Mouse (Mus musculus): ENCODE data around the gene Tbx10. TPM values are rescaled to one million over a fixed set of nuclear protein-coding genes. Genes with fewer than 3 reads are reported as not detected.

Tbx10 gene
- polyA plus RNA-seq, 1 experiment from 2014 or later = not detected

GRCm38 (mm10) chr19:4017921-4018587 is 25.5 kb downstream of the Tbx10 start:
- peak overlapping the region; percentile 53 for H3K27ac ChIP-seq (replicated peaks)
- 42% methylated on average over 10 of the region's 10 CpGs for WGBS
- TF ChIP-seq EP300 (optimal IDR thresholded peaks at IDR 0.05) (no peak), CTCF (IDR thresholded peaks at IDR 0.05; ENCODE audit: low read depth) (no peak)
- H3K36me3 ChIP-seq (ENCODE audit: control insufficient read depth, insufficient read depth, low read length) = no peaks in the 10 kb centered on the region
- no peaks in the 10 kb centered on the region for H3K9me3 ChIP-seq (ENCODE audit: control insufficient read depth, low read length)
- DNase-seq (ENCODE audit: low spot score) = no peak
- no peaks in the 10 kb centered on the region for H3K27me3 ChIP-seq (ENCODE audit: control insufficient read depth, insufficient read depth, low read length)
- H3K4me1 ChIP-seq (replicated peaks; ENCODE audit: control insufficient read depth, insufficient read depth) = no peaks in the 10 kb centered on the region
- H3K4me2 ChIP-seq (replicated peaks; ENCODE audit: low read depth) = no peak overlapping the region
- H3K4me3 ChIP-seq (ENCODE audit: low read depth, low read length) = no peak overlapping the region
- no peak overlapping the region for H3K9ac ChIP-seq (ENCODE audit: low read length)
- no peak for ATAC-seq (ENCODE audit: low FRiP score, low TSS enrichment)

GRCm38 (mm10) chr19:4018743-4019583 is 26.4 kb downstream of the Tbx10 start:
- TF ChIP-seq CTCF (IDR thresholded peaks at IDR 0.05; ENCODE audit: low read depth) = peak; percentile 91
- no peak for TF ChIP-seq EP300 (optimal IDR thresholded peaks at IDR 0.05)
- DNase-seq (ENCODE audit: low spot score) (peak; percentile 87), ATAC-seq (ENCODE audit: low FRiP score, low TSS enrichment) (peak; percentile 84)
- 20% methylated on average over 18 of the region's 18 CpGs for WGBS
- H3K36me3 ChIP-seq (ENCODE audit: control insufficient read depth, insufficient read depth, low read length) = no peaks in the 10 kb centered on the region
- H3K9me3 ChIP-seq (ENCODE audit: control insufficient read depth, low read length) = no peaks in the 10 kb centered on the region
- no peaks in the 10 kb centered on the region for H3K27me3 ChIP-seq (ENCODE audit: control insufficient read depth, insufficient read depth, low read length)
- H3K4me3 ChIP-seq (ENCODE audit: low read depth, low read length) = no peak overlapping the region
- H3K4me1 ChIP-seq (replicated peaks; ENCODE audit: control insufficient read depth, insufficient read depth) = no peaks in the 10 kb centered on the region
- H3K27ac ChIP-seq (replicated peaks) = peak overlapping the region; percentile 53
- H3K9ac ChIP-seq (ENCODE audit: low read length) = no peak overlapping the region
- no peak overlapping the region for H3K4me2 ChIP-seq (replicated peaks; ENCODE audit: low read depth)

DNA sequence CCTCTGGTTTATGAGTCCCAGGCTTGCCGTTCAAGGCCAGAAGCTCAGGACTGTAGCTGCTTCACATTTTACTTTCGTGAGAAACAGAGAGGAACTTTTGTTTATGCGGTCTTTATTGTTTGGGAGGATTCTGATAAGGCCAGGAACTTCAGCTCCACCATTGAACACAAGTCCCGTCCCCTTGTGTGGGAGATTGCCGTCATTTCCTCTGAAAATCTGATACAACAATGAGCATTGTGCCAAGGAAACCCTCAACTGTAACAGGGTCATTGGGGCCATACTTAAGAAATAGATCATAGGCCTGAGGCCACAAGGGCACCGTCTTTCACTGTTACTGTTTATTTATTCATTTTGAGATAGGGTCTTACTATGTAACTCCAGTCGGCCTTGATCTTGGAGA is 30.6 kb downstream of the Tbx10 start:
- ATAC-seq (ENCODE audit: low FRiP score, low TSS enrichment) = no peak
- Histone ChIP-seq H3K27ac (replicated peaks) (no peak overlapping the region), H3K4me3 (ENCODE audit: low read depth, low read length) (no peak overlapping the region), H3K27me3 (ENCODE audit: control insufficient read depth, insufficient read depth, low read length) (no peaks in the 10 kb centered on the region), H3K9me3 (ENCODE audit: control insufficient read depth, low read length) (no peaks in the 10 kb centered on the region), H3K4me2 (replicated peaks; ENCODE audit: low read depth) (no peak overlapping the region), H3K9ac (ENCODE audit: low read length) (no peak overlapping the region), H3K36me3 (ENCODE audit: control insufficient read depth, insufficient read depth, low read length) (no peaks in the 10 kb centered on the region), H3K4me1 (replicated peaks; ENCODE audit: control insufficient read depth, insufficient read depth) (no peaks in the 10 kb centered on the region)
- no peak for TF ChIP-seq CTCF (IDR thresholded peaks at IDR 0.05; ENCODE audit: low read depth)
- TF ChIP-seq EP300 (optimal IDR thresholded peaks at IDR 0.05) = no peak
- WGBS = 61% methylated on average over 7 of the region's 7 CpGs
- no peak for DNase-seq (ENCODE audit: low spot score)

DNA sequence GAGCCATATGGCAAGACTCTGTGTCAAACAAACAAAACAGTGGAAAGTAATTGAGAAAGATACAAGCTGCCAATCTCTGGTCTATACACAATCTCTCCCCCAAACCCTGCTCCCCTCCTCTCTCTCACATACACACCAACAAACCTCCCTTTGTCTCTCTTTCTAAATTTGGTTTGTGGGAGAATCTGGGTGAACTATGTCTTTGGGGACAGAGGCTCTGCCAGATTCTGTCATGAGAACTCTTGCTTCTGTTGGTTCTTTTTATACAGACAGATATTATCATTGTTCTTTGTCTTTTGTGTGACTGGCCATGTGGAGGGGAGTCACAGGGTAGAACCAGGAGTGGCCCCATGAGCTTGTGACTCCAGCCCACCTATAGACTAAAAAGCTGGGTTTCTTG is 35.0 kb downstream of the Tbx10 start:
- H3K27me3 ChIP-seq (ENCODE audit: control insufficient read depth, insufficient read depth, low read length) = no peaks in the 10 kb centered on the region
- DNase-seq (ENCODE audit: low spot score) = no peak
- no peak overlapping the region for H3K4me2 ChIP-seq (replicated peaks; ENCODE audit: low read depth)
- H3K27ac ChIP-seq (replicated peaks) = no peak overlapping the region
- H3K9ac ChIP-seq (ENCODE audit: low read length) = no peak overlapping the region
- no peak for ATAC-seq (ENCODE audit: low FRiP score, low TSS enrichment)
- no peaks in the 10 kb centered on the region for H3K36me3 ChIP-seq (ENCODE audit: control insufficient read depth, insufficient read depth, low read length)
- H3K4me1 ChIP-seq (replicated peaks; ENCODE audit: control insufficient read depth, insufficient read depth) = no peaks in the 10 kb centered on the region
- H3K9me3 ChIP-seq (ENCODE audit: control insufficient read depth, low read length) = no peaks in the 10 kb centered on the region
- no peak overlapping the region for H3K4me3 ChIP-seq (ENCODE audit: low read depth, low read length)
- no peak for TF ChIP-seq EP300 (optimal IDR thresholded peaks at IDR 0.05)
- TF ChIP-seq CTCF (IDR thresholded peaks at IDR 0.05; ENCODE audit: low read depth) = no peak

GRCm38 (mm10) chr19:4032668-4033067 is 40.1 kb downstream of the Tbx10 start:
- Histone ChIP-seq H3K9ac (ENCODE audit: low read length) (no peak overlapping the region), H3K4me1 (replicated peaks; ENCODE audit: control insufficient read depth, insufficient read depth) (no peaks in the 10 kb centered on the region), H3K36me3 (ENCODE audit: control insufficient read depth, insufficient read depth, low read length) (no peaks in the 10 kb centered on the region), H3K4me2 (replicated peaks; ENCODE audit: low read depth) (no peak overlapping the region), H3K27ac (replicated peaks) (no peak overlapping the region), H3K4me3 (ENCODE audit: low read depth, low read length) (no peak overlapping the region), H3K27me3 (ENCODE audit: control insufficient read depth, insufficient read depth, low read length) (no peaks in the 10 kb centered on the region), H3K9me3 (ENCODE audit: control insufficient read depth, low read length) (no peaks in the 10 kb centered on the region)
- DNase-seq (ENCODE audit: low spot score) = no peak
- WGBS = 60% methylated on average over 7 of the region's 7 CpGs
- ATAC-seq (ENCODE audit: low FRiP score, low TSS enrichment) = no peak
- no peak for TF ChIP-seq CTCF (IDR thresholded peaks at IDR 0.05; ENCODE audit: low read depth)
- TF ChIP-seq EP300 (optimal IDR thresholded peaks at IDR 0.05) = no peak

DNA sequence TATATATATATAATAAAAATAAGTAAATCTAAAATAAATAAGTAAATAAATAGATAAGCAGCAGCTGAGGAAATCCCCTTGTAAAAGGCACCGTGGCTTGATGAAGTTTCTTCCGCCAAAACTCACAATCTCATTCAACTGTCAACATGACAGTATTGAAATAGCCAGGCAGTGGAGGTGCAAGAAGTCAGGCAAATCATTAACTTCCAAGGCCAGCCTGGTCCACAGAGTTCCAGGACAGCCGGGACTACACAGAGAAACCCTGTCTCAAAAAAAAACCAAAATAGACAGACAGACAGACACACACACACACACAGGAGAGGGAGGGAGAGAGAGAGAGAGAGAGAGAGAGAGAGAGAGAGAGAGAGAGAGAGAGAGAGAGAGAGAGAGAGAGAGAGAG is 40.7 kb downstream of the Tbx10 start:
- no peak for TF ChIP-seq EP300 (optimal IDR thresholded peaks at IDR 0.05)
- no peak for TF ChIP-seq CTCF (IDR thresholded peaks at IDR 0.05; ENCODE audit: low read depth)
- WGBS = 44% methylated on average over 3 of the region's 3 CpGs
- no peaks in the 10 kb centered on the region for H3K9me3 ChIP-seq (ENCODE audit: control insufficient read depth, low read length)
- no peak overlapping the region for H3K4me3 ChIP-seq (ENCODE audit: low read depth, low read length)
- H3K9ac ChIP-seq (ENCODE audit: low read length) = no peak overlapping the region
- H3K27me3 ChIP-seq (ENCODE audit: control insufficient read depth, insufficient read depth, low read length) = no peaks in the 10 kb centered on the region
- ATAC-seq (ENCODE audit: low FRiP score, low TSS enrichment) (no peak), DNase-seq (ENCODE audit: low spot score) (peak; percentile 40)
- H3K4me1 ChIP-seq (replicated peaks; ENCODE audit: control insufficient read depth, insufficient read depth) = no peaks in the 10 kb centered on the region
- H3K27ac ChIP-seq (replicated peaks) = no peak overlapping the region; the same call in 1 of the 2 replicates
- no peak overlapping the region for H3K4me2 ChIP-seq (replicated peaks; ENCODE audit: low read depth)
- H3K36me3 ChIP-seq (ENCODE audit: control insufficient read depth, insufficient read depth, low read length) = no peaks in the 10 kb centered on the region

All from stomach, postnatal 0 days (tissue).